Mouse (Mus musculus) lung, embryonic 15.5 days (tissue): ENCODE data around the gene Tmem201. TPM values are rescaled to one million over a fixed set of nuclear protein-coding genes. Genes with fewer than 3 reads are reported as not detected.

ENCODE experiments used
- ATAC-seq: fragments of 200-750 bp; cut with Nextera tagmentation; 2 replicates; pipeline ENCODE4 v1.8.0; 2017; ENCODE audit warnings: moderate number of reproducible peaks, borderline replicate concordance; ENCODE audit not compliant: low FRiP score, low TSS enrichment; ENCODE audit errors: extremely low read depth
- H3K27ac ChIP-seq: fragments of 300-500 bp; sonication (generic); 2 replicates; pipeline ENCODE4 v1.5.1; 2015; ENCODE audit warnings: moderate library complexity, mild to moderate bottlenecking, inconsistent platforms
- H3K27me3 ChIP-seq: fragments of 300-500 bp; sonication (generic); 2 replicates; pipeline ENCODE4 v1.6.1; 2015; ENCODE audit warnings: inconsistent platforms
- H3K36me3 ChIP-seq: fragments of 300-500 bp; sonication (generic); 2 replicates; pipeline ENCODE4 v1.6.1; 2015; ENCODE audit warnings: inconsistent platforms
- H3K4me1 ChIP-seq: fragments of 300-500 bp; sonication (generic); 2 replicates; pipeline ENCODE4 v1.6.1; 2015; ENCODE audit warnings: inconsistent platforms
- H3K4me2 ChIP-seq: fragments of 300-500 bp; sonication (generic); 2 replicates; pipeline ENCODE4 v1.6.1; 2015; ENCODE audit warnings: inconsistent platforms, mild to moderate bottlenecking, moderate library complexity
- H3K4me3 ChIP-seq: fragments of 300-500 bp; sonication (generic); 2 replicates; pipeline ENCODE4 v1.5.1; 2015; ENCODE audit warnings: mild to moderate bottlenecking, inconsistent platforms
- H3K9ac ChIP-seq: fragments of 300-500 bp; sonication (generic); 2 replicates; pipeline ENCODE4 v1.6.1; 2015; ENCODE audit warnings: inconsistent platforms
- H3K9me3 ChIP-seq: fragments of 300-500 bp; sonication (generic); 2 replicates; pipeline ENCODE4 v1.6.1; 2016; ENCODE audit warnings: inconsistent platforms
- WGBS: fragments of 180-500 bp; shearing (Covaris S2); methylation state at CpG from one replicate; pipeline ENCODE4 v1.1.7; 2015; 5-methylcytosine and 5-hydroxymethylcytosine counted together
- polyA plus RNA-seq: library from polyadenylated mRNA; unstranded; fragments of >200 nt; fragmentation: Nextera tagmentation; extraction: Ambion mirVana; gene quantifications from 2 replicates; pipeline ENCODE4 v1.2.1, GENCODE M21; 2015

Gene Tmem201
- polyA plus RNA-seq, 1 experiment from 2014 or later = 31.6 TPM

- WGBS = 66% methylated on average over 8 of the region's 8 CpGs
- no peak for ATAC-seq
These were observed 47.0 kb downstream of the Tmem201 start for GRCm38 (mm10) chr4:149690828-149691280.

DNA sequence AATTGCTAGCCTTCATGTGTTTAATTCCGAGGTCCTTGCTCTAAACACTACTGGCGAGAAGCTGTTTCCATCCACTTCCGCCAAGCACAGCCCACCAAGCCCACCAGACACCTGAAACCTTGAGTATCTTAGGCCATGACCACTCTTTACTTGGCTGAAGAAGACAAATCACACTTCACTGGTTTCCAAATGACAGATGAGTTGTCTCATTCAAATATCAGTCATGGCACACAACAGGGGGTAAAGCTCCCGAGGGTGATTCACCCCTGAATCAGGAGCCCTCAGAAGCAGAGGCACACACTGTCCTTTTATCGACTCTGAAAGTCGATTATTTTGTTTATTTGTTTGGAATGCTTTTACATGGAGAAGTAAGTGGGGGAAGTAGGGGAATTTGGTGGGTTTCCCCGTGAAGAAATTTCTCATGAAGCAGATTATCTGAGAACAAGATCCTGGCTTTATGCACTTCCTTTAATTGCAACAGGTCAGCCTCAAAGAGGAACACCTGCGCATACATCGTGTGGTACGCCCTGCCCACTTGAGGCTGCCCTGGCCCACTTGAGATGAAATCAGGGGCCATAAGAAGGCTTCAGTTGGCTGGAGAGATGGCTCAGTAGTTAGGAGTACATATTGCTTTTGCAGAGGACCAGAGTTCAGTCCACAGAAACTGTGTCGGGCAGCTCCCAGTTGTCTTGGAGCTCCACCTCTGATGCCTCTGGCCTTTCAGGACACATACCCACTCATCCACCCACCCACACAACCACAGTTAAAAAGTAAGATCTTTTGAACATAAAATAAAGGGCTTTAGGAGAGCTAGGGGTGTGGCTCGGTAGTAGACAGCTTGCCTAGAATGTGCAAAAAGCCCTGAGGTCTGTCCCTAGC lies 47.8 kb downstream of the Tmem201 start:
- no peak overlapping the region for H3K27ac ChIP-seq
- 55% methylated on average over 12 of the region's 12 CpGs for WGBS

More at GRCm38 (mm10) chr4:149690828-149691280, 47.0 kb downstream of the Tmem201 start:
- no peak overlapping the region for H3K9ac ChIP-seq
- H3K4me3 ChIP-seq = no peak overlapping the region
- H3K27ac ChIP-seq = no peak overlapping the region
- peaks cover 13% of the 10 kb centered on the region; the same call in 1 of the 2 replicates for H3K4me1 ChIP-seq
- H3K4me2 ChIP-seq = no peak overlapping the region
- H3K9me3 ChIP-seq = no peaks in the 10 kb centered on the region
- H3K36me3 ChIP-seq = no peaks in the 10 kb centered on the region
- H3K27me3 ChIP-seq = no peaks in the 10 kb centered on the region; the same call in 1 of the 2 replicates

DNA sequence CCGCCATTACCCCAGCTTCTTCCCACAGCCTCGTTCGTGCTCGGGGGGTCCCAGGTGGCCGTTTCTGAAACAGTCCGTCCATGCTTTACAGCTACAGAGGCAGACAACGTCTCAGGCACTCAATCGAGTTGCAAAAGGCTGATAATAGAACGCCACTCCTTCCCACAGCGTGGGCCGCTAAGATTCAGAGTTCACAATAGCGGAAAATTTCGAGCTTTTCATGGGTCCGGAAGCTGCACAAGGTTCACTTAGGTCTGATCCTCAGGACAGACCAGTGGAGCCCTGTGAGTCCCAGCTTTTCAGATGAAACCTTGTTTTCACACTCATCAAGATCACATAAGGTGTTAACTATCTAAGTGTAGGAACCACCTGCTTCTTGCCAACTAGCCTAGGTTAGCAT lies 49.0 kb downstream of the Tmem201 start:
- no peaks in the 10 kb centered on the region for H3K9me3 ChIP-seq
- H3K4me1 ChIP-seq = peaks cover 13% of the 10 kb centered on the region; the same call in 1 of the 2 replicates
- H3K27ac ChIP-seq = no peak overlapping the region
- no peaks in the 10 kb centered on the region for H3K36me3 ChIP-seq
- no peak overlapping the region for H3K9ac ChIP-seq
- H3K4me3 ChIP-seq = no peak overlapping the region
- peaks cover 2% of the 10 kb centered on the region; the same call in 1 of the 2 replicates for H3K27me3 ChIP-seq
- no peak for ATAC-seq
- WGBS = 72% methylated on average over 14 of the region's 14 CpGs
- H3K4me2 ChIP-seq = no peak overlapping the region

More for the DNA sequence above, 47.8 kb downstream of the Tmem201 start:
- Histone ChIP-seq H3K36me3 (no peaks in the 10 kb centered on the region), H3K4me3 (no peak overlapping the region), H3K9me3 (no peaks in the 10 kb centered on the region), H3K4me1 (peaks cover 13% of the 10 kb centered on the region; the same call in 1 of the 2 replicates), H3K27me3 (no peaks in the 10 kb centered on the region; the same call in 1 of the 2 replicates), H3K9ac (no peak overlapping the region), H3K4me2 (no peak overlapping the region)
- no peak for ATAC-seq

DNA sequence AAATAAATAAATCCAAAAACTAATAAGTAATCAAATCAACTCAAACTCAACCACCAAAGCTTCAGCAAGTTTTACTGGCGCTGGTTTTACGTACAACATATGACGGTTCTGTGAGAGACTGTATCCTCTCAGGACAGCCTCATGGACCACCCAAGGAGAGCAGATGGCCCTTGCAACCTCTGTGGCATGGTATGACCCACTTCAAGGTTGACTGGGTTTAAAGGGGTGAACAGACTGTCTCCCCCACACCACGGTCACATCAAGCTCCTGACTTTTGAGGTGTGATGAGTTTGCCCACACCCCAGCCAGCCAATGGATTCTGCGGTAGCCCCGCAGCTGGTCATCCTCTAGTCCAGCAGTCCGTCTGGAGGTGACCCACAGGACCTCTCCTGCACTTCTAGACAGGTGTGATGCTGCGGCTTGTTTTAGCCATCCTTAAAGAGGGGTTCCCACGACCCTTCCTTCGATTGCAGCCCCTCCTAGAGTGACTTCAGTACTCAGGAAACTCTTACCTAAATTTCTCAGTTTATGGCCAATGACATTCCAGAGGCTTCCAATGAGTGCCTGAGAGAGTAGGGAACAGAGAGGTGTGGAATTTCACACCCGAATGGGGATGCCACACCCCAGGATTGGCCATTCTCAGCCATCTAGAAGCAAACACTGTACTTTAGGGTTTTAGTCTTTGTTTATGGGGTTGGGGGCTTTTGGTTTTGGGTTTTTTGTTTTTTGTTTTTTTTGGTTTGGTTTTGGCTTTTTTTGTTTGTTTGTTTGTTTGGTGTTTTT lies 52.8 kb downstream of the Tmem201 start:
- WGBS = 59% methylated on average over 11 of the region's 11 CpGs
- Histone ChIP-seq H3K4me1 (peaks cover 2% of the 10 kb centered on the region; the same call in 1 of the 2 replicates), H3K36me3 (no peaks in the 10 kb centered on the region), H3K27me3 (peaks cover 3% of the 10 kb centered on the region; the same call in 1 of the 2 replicates), H3K9me3 (no peaks in the 10 kb centered on the region), H3K4me3 (no peak overlapping the region), H3K27ac (no peak overlapping the region), H3K4me2 (no peak overlapping the region), H3K9ac (no peak overlapping the region)
- ATAC-seq = no peak

DNA sequence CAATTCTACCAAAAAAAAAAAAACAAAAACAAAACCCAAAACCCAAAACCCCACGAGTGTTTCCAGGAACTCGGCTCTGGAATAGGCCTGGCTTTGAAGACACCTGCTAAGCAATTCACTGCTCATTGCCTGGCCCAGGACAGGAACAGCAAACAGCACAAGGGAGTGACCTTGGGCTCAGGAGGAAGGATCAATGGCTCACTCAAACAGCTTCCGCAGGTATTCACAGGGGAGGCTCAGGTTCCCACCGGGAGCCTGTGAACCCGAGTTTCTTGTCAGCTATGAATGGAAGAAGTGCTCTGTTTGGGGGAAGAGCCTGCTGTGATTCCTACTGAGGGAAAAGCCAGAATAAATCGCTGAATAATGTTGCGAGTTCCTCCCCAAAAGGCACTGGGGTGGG lies 54.0 kb downstream of the Tmem201 start:
- H3K4me3 ChIP-seq = no peak overlapping the region
- H3K9me3 ChIP-seq = no peaks in the 10 kb centered on the region
- H3K27me3 ChIP-seq = peaks cover 3% of the 10 kb centered on the region; the same call in 1 of the 2 replicates
- 13% methylated on average over 7 of the region's 7 CpGs for WGBS
- H3K4me2 ChIP-seq = no peak overlapping the region
- H3K4me1 ChIP-seq = no peaks in the 10 kb centered on the region
- H3K36me3 ChIP-seq = no peaks in the 10 kb centered on the region
- no peak for ATAC-seq
- no peak overlapping the region for H3K9ac ChIP-seq
- H3K27ac ChIP-seq = no peak overlapping the region

- Histone ChIP-seq H3K27me3 (peaks cover 27% of the 10 kb centered on the region), H3K9me3 (no peaks in the 10 kb centered on the region), H3K36me3 (no peaks in the 10 kb centered on the region), H3K4me1 (peaks cover 19% of the 10 kb centered on the region), H3K9ac (no peak overlapping the region), H3K4me3 (no peak overlapping the region), H3K27ac (no peak overlapping the region), H3K4me2 (no peak overlapping the region)
- WGBS = 54% methylated on average over 11 of the region's 11 CpGs
- ATAC-seq = no peak
These were observed 58.6 kb downstream of the Tmem201 start for GRCm38 (mm10) chr4:149679056-149679770.

DNA sequence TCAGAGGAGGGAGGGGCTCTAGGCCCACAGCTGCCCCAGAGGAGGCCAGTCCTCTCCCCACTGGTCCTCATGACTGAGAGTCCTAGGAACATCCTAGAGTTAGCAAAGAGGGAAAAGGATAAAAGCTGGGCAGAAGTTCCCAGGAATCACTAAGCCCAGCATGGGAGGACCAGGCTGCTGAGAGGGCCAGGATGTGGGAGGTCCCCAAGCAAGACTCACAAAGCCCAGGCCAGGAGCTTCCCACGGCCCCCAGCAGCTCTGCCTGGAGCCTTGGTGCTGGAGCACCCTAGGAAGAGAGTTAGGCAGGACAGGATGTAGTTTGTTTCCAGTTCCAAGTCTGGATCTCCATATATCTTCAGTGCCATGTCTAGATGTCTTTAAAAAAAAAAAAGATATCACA lies 59.8 kb downstream of the Tmem201 start:
- H3K9me3 ChIP-seq = no peaks in the 10 kb centered on the region
- H3K9ac ChIP-seq = no peak overlapping the region
- no peak overlapping the region for H3K4me2 ChIP-seq
- 52% methylated on average over 1 of the region's 1 CpGs for WGBS
- peaks cover 19% of the 10 kb centered on the region for H3K4me1 ChIP-seq
- no peaks in the 10 kb centered on the region for H3K36me3 ChIP-seq
- H3K27me3 ChIP-seq = peaks cover 30% of the 10 kb centered on the region
- no peak overlapping the region for H3K4me3 ChIP-seq
- ATAC-seq = no peak
- H3K27ac ChIP-seq = no peak overlapping the region

- Histone ChIP-seq H3K27ac (no peak overlapping the region), H3K9ac (peak overlapping the region; percentile 51), H3K4me3 (peak overlapping the region; percentile 57), H3K4me1 (peaks cover 19% of the 10 kb centered on the region), H3K9me3 (no peaks in the 10 kb centered on the region), H3K36me3 (no peaks in the 10 kb centered on the region), H3K4me2 (peak overlapping the region; percentile 98), H3K27me3 (peaks cover 30% of the 10 kb centered on the region)
- peak; percentile 95 for ATAC-seq
- 1% methylated on average over 59 of the region's 60 CpGs for WGBS
These were observed 62.2 kb downstream of the Tmem201 start for GRCm38 (mm10) chr4:149675378-149676261.

DNA sequence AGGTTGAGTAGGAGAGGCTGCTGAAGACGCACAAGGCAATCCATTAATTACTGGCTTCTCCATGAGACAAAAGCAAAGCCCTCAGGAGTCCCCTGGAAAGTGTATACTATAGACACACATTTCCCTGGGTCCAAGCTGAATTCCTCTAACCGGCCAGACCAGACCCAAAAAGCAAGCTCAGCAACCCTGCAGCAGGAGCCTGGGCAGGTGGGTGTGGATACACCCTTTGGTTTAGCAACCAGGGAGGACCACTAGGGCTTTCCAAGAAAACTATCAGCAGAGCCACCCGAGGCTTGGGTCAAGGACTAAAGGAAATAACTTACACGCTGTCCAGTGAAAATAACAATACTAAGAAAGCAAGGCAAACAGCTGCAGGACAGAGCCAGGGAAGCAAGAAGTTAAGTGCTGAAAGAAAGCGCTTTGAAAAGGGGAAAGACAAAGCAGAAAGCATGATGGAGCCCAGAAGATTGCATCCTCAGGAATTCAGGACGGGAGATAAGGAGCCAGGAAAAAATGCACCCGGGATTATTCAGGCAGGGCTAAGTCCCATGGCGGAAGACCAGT lies 62.9 kb downstream of the Tmem201 start:
- peak overlapping the region; percentile 51; the same call in 1 of the 2 replicates for H3K9ac ChIP-seq
- H3K4me1 ChIP-seq = peaks cover 19% of the 10 kb centered on the region
- H3K27ac ChIP-seq = no peak overlapping the region
- peaks cover 30% of the 10 kb centered on the region for H3K27me3 ChIP-seq
- no peaks in the 10 kb centered on the region for H3K36me3 ChIP-seq
- H3K4me2 ChIP-seq = peak overlapping the region; percentile 98
- H3K9me3 ChIP-seq = no peaks in the 10 kb centered on the region
- ATAC-seq = no peak
- peak overlapping the region; percentile 57 for H3K4me3 ChIP-seq
- WGBS = 15% methylated on average over 8 of the region's 8 CpGs

DNA sequence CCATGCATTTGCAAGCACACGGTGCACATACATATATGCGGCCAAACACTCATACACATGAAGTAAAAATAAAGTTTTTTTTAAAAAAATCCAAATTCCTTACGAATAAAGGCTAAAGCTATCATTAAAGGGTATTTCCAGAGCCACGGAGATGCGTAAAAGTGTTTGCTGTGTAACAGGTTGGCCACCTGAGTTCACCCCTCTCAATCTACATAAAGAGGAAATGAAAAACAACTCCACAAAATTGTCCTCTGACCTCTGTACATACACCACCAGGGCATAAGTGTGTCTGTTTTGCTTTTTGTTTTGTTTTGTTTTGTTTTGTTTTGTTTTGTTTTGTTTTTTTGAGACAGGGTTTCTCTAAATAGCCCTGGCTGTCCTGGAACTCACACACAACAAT lies 65.1 kb downstream of the Tmem201 start:
- WGBS = 92% methylated on average over 5 of the region's 5 CpGs
- no peaks in the 10 kb centered on the region for H3K36me3 ChIP-seq
- no peak overlapping the region for H3K4me3 ChIP-seq
- no peak overlapping the region for H3K9ac ChIP-seq
- H3K4me1 ChIP-seq = peaks cover 19% of the 10 kb centered on the region
- H3K9me3 ChIP-seq = no peaks in the 10 kb centered on the region
- no peak for ATAC-seq
- peaks cover 30% of the 10 kb centered on the region for H3K27me3 ChIP-seq
- H3K27ac ChIP-seq = no peak overlapping the region
- no peak overlapping the region for H3K4me2 ChIP-seq
